Mouse (Mus musculus) heart, embryonic 16.5 days (tissue): Measurements from ENCODE around the gene 4930556J24Rik. TPM values are rescaled to one million over a fixed set of nuclear protein-coding genes. Genes with fewer than 3 reads are reported as not detected.

ENCODE experiments used
- ATAC-seq: fragments of 200-750 bp; cut with Nextera tagmentation; replicated peaks from 2 replicates; pipeline ENCODE4 v1.8.0; 2017; ENCODE audit warnings: moderate number of reproducible peaks; ENCODE audit not compliant: insufficient read depth, low FRiP score; ENCODE audit errors: extremely low read depth
- H3K27ac ChIP-seq: fragments of 300-500 bp; sonication (generic); 2 replicates; pipeline ENCODE4 v1.5.1; 2014; ENCODE audit warnings: mild to moderate bottlenecking, low read length, control low read depth, moderate library complexity
- H3K27me3 ChIP-seq: fragments of 300-500 bp; sonication (generic); 2 replicates; pipeline ENCODE4 v1.6.1; 2014; ENCODE audit warnings: low read length, mixed read lengths; ENCODE audit not compliant: control insufficient read depth, insufficient read depth
- H3K36me3 ChIP-seq: fragments of 300-500 bp; sonication (generic); 2 replicates; pipeline ENCODE4 v1.6.1; 2014; ENCODE audit not compliant: control insufficient read depth, insufficient read depth
- H3K4me1 ChIP-seq: fragments of 300-500 bp; sonication (generic); 2 replicates; pipeline ENCODE4 v1.6.1; 2014; ENCODE audit warnings: low read length, mixed read lengths; ENCODE audit not compliant: control insufficient read depth, insufficient read depth
- H3K4me2 ChIP-seq: fragments of 300-500 bp; sonication (generic); 2 replicates; pipeline ENCODE4 v1.6.1; 2014; ENCODE audit warnings: low read depth, mild to moderate bottlenecking, control low read depth, low read length
- H3K4me3 ChIP-seq: fragments of 300-500 bp; sonication (generic); 2 replicates; pipeline ENCODE4 v1.5.1; 2014; ENCODE audit warnings: mild to moderate bottlenecking, control low read depth, low read length
- H3K9ac ChIP-seq: fragments of 300-500 bp; sonication (generic); 2 replicates; pipeline ENCODE4 v1.6.1; 2014; ENCODE audit warnings: low read length, control low read depth
- H3K9me3 ChIP-seq: fragments of 300-500 bp; sonication (generic); replicated peaks from 2 replicates; pipeline ENCODE4 v1.6.1; 2016; ENCODE audit warnings: low read length; ENCODE audit not compliant: control insufficient read depth
- WGBS: fragments of 180-500 bp; shearing (Covaris S2); extraction: QIAGEN DNeasy Blood & Tissue Kit; methylation state at CpG from one replicate; pipeline ENCODE4 v1.1.7; 2014; 5-methylcytosine and 5-hydroxymethylcytosine counted together
- polyA plus RNA-seq: library from polyadenylated mRNA; unstranded; fragments of >200 nt; fragmentation: Nextera tagmentation; extraction: Ambion mirVana; gene quantifications from 2 replicates; pipeline ENCODE4 v1.2.1, GENCODE M21; 2015

Gene 4930556J24Rik
- polyA plus RNA-seq, 1 experiment from 2014 or later = 0.12 TPM

DNA sequence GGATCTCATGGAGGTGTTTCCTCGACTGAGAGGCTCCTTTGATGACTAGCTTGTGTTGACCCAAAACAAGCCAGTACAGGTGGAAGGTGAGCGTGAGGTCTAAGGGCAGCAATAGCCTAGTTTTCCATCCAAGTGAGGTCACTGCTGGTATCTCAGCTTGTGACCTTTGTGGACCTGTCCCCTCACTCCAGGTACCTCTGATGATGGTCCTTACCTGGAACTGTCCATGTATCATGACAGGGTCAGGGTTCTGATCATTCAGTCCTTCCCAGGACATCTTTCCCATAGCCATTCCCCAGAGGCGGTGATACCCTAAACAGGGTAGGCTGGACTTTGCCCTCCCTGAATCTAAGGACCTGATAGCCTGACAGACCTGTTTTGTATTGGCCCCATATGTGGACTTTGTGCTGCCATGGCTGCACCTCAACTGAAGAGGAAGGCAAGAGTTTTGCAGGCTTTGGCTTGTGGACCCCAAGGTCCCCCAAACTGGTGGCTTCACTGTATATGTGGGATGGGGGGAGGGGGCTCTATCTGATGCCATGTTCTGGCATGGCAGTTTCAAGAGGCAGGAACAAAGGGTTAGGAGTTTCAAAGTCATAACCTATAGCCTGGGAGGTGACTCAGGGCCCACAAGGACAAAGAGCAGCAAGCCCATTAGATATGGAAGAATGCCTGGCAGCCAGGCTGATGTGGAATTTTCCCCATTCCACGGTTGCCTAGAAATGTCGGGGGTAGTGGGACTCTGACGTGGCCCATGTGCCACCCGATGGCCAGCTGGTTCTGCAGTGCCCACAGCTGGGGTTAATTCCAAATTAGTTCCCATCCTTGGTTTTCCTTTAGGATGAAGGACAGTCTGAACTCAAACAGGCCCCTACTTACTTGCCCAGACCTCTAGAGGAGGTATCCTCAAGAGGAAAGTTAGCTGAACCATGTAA lies 6.0 kb upstream of the 4930556J24Rik start:
- H3K4me1 ChIP-seq = peaks cover 3% of the 10 kb centered on the region
- H3K27ac ChIP-seq = no peak overlapping the region
- H3K27me3 ChIP-seq = peaks cover 18% of the 10 kb centered on the region
- no peak overlapping the region for H3K4me3 ChIP-seq
- 60% methylated on average over 7 of the region's 7 CpGs for WGBS
- H3K4me2 ChIP-seq = no peak overlapping the region
- H3K9me3 ChIP-seq = no peaks in the 10 kb centered on the region
- no peak for ATAC-seq
- no peak overlapping the region for H3K9ac ChIP-seq
- peaks cover 21% of the 10 kb centered on the region for H3K36me3 ChIP-seq

DNA sequence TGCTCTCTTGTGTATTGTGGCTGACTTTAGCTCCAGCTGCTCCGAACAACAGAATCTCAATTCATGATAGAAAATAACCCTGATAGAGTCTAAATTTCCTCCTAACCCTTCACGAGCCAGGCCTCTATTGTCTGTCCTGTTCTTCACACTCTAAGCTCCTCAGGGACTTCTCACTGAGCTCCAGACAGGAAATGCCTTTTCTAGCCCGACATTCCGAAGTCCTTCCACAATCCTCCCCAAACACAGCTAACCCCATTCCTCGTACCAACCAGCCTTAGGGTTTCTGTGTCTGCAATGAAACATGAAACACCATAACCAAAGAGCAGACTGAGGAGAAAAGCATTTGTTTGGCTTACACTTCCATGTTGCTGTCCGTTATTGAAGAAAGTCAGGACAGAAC lies 5.0 kb upstream of the 4930556J24Rik start:
- WGBS = 57% methylated on average over 6 of the region's 6 CpGs
- Histone ChIP-seq H3K27ac (no peak overlapping the region), H3K4me1 (peaks cover 3% of the 10 kb centered on the region), H3K36me3 (peaks cover 30% of the 10 kb centered on the region), H3K9me3 (no peaks in the 10 kb centered on the region), H3K9ac (no peak overlapping the region), H3K27me3 (peaks cover 18% of the 10 kb centered on the region), H3K4me2 (no peak overlapping the region), H3K4me3 (no peak overlapping the region)
- ATAC-seq = no peak

DNA sequence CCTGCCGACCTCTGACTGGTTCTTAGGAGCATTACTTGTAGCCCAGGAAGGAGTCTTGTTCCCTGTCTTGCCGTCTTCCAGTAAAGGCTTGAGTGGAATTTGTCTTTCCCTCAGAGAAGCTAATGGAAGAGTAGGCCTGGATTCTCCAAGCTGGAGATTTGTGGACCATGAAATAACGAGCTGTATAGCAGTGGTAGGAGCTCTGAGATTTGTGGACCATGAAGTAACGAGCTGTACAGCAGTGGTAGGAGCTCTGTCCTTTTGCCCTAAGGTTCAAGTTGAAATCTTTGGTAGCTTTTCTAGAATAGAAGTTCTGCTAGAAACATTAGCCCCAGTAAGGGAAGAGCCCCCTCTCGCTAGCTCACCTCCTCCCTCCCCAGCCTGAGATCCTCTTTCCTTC lies 1.8 kb upstream of the 4930556J24Rik start:
- Histone ChIP-seq H3K4me3 (no peak overlapping the region), H3K4me2 (no peak overlapping the region), H3K27ac (no peak overlapping the region), H3K9me3 (no peaks in the 10 kb centered on the region), H3K27me3 (peaks cover 6% of the 10 kb centered on the region; the same call in 1 of the 2 replicates), H3K9ac (no peak overlapping the region), H3K36me3 (peaks cover 55% of the 10 kb centered on the region), H3K4me1 (peaks cover 3% of the 10 kb centered on the region)
- 92% methylated on average over 5 of the region's 5 CpGs for WGBS
- ATAC-seq = no peak

DNA sequence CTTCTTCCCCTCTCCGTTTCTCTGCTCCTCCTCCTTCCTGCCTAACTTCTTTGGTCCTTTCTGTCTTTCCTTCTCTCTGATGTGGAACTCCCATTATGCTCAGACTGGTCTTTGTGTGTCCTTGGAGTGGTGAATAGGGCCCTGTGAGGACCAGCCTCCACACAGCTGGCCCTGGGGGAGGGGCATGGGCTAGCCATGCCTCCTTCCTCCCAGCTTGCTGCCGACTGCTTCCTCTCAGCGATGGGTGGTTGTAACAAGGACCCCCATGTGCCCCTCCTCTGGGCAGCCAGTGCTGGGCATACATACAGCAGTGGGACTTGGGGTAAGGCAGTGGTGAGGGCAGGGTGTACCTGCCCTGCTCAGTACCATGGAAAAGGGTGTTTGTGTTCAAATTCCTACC lies 2.3 kb downstream of the 4930556J24Rik start:
- no peak overlapping the region for H3K4me3 ChIP-seq
- H3K9ac ChIP-seq = no peak overlapping the region
- H3K4me1 ChIP-seq = no peaks in the 10 kb centered on the region
- WGBS = 88% methylated on average over 3 of the region's 3 CpGs
- H3K4me2 ChIP-seq = no peak overlapping the region
- no peak for ATAC-seq
- peaks cover 84% of the 10 kb centered on the region for H3K36me3 ChIP-seq
- no peak overlapping the region for H3K27ac ChIP-seq
- H3K27me3 ChIP-seq = no peaks in the 10 kb centered on the region
- H3K9me3 ChIP-seq = no peaks in the 10 kb centered on the region

DNA sequence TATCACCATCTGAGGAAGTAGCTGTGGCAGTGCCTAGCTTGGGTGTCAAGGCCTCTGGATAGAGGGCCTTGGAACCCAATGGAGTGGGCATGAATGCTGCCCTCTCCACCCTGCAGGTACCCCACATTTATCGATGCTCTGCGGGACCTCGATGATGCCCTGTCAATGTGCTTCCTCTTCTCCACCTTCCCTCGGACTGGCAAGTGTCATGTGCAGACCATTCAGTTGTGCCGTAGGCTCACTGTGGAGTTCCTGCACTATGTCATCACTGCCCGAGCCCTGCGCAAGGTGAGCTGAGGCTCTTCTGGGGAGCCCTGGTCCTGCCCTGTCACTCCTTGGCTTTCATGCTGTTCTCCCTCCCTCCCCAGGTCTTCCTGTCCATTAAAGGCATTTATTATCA lies 3.5 kb downstream of the 4930556J24Rik start:
- no peak for ATAC-seq
- Histone ChIP-seq H3K4me3 (no peak overlapping the region), H3K27me3 (no peaks in the 10 kb centered on the region), H3K36me3 (peaks cover 79% of the 10 kb centered on the region), H3K4me1 (no peaks in the 10 kb centered on the region), H3K9me3 (no peaks in the 10 kb centered on the region), H3K4me2 (no peak overlapping the region), H3K27ac (no peak overlapping the region), H3K9ac (no peak overlapping the region)
- 88% methylated on average over 7 of the region's 7 CpGs for WGBS

DNA sequence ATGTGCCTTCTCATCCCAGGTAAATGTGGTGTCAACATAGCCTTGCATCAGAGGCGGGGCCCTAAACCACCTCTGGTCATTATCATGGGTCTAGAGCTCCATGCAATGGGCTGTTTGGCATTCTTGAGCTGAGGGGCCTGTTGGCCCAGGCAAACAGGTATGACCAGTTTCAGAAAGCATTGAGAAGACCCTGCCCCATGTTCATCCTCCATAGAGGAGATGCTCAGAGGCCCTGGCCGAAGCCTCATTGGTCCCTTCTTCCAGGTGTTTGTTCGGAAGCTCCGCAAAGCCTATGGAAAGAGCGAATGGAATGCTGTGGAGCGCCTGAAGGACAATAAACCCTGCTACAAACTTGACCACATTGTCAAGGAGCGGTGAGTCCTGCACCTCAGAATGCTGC lies 6.2 kb downstream of the 4930556J24Rik start:
- no peaks in the 10 kb centered on the region for H3K4me1 ChIP-seq
- no peak overlapping the region for H3K27ac ChIP-seq
- ATAC-seq = no peak
- H3K36me3 ChIP-seq = peaks cover 61% of the 10 kb centered on the region
- H3K4me3 ChIP-seq = no peak overlapping the region
- no peak overlapping the region for H3K9ac ChIP-seq
- H3K4me2 ChIP-seq = no peak overlapping the region
- no peaks in the 10 kb centered on the region for H3K27me3 ChIP-seq
- WGBS = 96% methylated on average over 7 of the region's 7 CpGs
- H3K9me3 ChIP-seq = no peaks in the 10 kb centered on the region

DNA sequence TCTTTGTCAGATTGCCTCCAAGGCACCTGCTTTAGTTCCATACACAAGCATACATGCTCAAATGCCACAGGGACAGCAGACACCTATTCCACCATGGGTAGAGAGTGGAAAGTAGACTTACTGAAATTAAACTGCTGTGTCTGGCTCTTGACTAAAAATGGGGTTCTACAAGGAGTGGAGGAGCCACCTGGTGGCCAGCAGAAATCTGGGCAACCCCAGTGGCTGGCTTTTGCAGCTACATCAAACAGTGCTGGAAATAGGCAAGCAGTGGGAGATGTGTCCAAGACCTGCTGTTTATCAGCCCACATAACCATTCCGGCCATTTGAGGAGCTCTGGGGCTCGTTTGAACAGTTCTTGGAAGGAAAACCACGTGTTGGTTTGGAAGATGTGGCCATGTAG lies 6.7 kb downstream of the 4930556J24Rik start:
- WGBS = 84% methylated on average over 3 of the region's 3 CpGs

DNA sequence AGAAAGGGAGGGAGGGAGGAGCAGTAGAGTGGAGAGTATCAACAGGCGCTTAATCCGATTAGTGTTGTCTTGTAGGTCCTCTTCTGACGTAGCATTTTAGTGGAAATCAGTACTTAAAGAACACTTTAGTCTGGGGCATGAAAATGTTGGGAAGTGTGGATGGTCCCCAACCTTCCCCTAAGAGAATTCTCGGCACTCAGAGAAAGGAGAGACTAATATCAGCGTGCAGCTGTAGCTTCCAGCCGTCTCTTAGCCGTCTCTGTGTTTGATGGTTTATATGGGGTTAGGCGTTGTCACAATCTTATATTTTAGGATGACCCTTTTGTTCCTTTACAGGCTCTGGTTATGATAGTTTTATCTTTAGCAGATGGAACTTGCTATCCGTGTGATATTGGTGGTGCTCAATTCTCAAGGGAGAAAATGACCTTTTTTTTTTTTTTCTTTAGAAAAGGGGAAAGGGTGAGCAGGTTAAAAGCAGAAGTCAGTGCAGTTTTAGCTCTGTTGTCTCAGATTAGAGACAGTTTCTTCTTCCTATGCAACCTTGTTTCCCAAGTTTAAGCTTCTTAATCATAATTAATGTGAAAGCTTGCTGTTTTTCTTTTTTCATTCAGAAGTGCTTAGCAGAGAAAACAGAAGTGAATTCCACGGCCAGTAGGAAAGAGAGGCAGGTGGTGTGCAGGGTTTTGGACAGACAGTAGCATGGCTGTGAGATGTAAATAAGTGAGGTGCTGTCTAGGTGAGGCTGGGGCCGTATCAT lies 12.0 kb downstream of the 4930556J24Rik start:
- ATAC-seq = no peak
- Histone ChIP-seq H3K27me3 (no peaks in the 10 kb centered on the region), H3K4me3 (peak overlapping the region; percentile 84), H3K9me3 (no peaks in the 10 kb centered on the region), H3K36me3 (peaks cover 7% of the 10 kb centered on the region; the same call in 1 of the 2 replicates), H3K27ac (peak overlapping the region; percentile 70), H3K9ac (peak overlapping the region; percentile 86), H3K4me2 (peak overlapping the region; percentile 91), H3K4me1 (peaks cover 10% of the 10 kb centered on the region)
- WGBS = 12% methylated on average over 11 of the region's 11 CpGs

More for the DNA sequence above, 6.7 kb downstream of the 4930556J24Rik start:
- Histone ChIP-seq H3K27ac (no peak overlapping the region), H3K36me3 (peaks cover 55% of the 10 kb centered on the region), H3K9me3 (no peaks in the 10 kb centered on the region), H3K27me3 (no peaks in the 10 kb centered on the region), H3K4me2 (no peak overlapping the region), H3K4me1 (peaks cover 3% of the 10 kb centered on the region), H3K9ac (no peak overlapping the region), H3K4me3 (no peak overlapping the region)
- ATAC-seq = no peak
